Mouse (Mus musculus) bone marrow, adult 2 months (tissue): ENCODE measurements around the gene Gm10282. TPM values are rescaled to one million over a fixed set of nuclear protein-coding genes. Genes with fewer than 3 reads are reported as not detected.

ENCODE experiments used
- H3K27ac ChIP-seq: fragments of 200-500 bp; 2 replicates; pipeline ENCODE4 v1.5.1; 2012; ENCODE audit warnings: low read depth, mild to moderate bottlenecking, control low read depth, inconsistent platforms, low read length; ENCODE audit not compliant: control insufficient read depth, poor library complexity, insufficient read depth
- H3K4me1 ChIP-seq: fragments of 200-500 bp; 2 replicates; pipeline ENCODE4 v1.6.1; 2011; ENCODE audit warnings: low read length; ENCODE audit not compliant: control insufficient read depth, insufficient read depth
- H3K4me3 ChIP-seq: fragments of 200-500 bp; replicated peaks from 2 replicates; pipeline ENCODE3; 2011; ENCODE audit warnings: mild to moderate bottlenecking, low read depth, low read length, control low read depth; ENCODE audit not compliant: control insufficient read depth
- CTCF ChIP-seq: fragments of 200-500 bp; IDR thresholded peaks from 2 replicates; pipeline ENCODE4 v1.5.1; 2011; ENCODE audit warnings: low read length, control low read depth; ENCODE audit not compliant: control insufficient read depth, insufficient read depth
- POLR2A ChIP-seq: fragments of 200-500 bp; IDR thresholded peaks from 2 replicates; pipeline ENCODE4 v1.6.1; 2011; ENCODE audit warnings: low read depth, mild to moderate bottlenecking, control low read depth, low read length, borderline replicate concordance; ENCODE audit not compliant: control insufficient read depth
- WGBS: fragments of 180-500 bp; shearing (Covaris S2); methylation state at CpG from one replicate; pipeline ENCODE4 v1.1.7; 2018; 5-methylcytosine and 5-hydroxymethylcytosine counted together
- polyA plus RNA-seq: library from polyadenylated mRNA; stranded (reverse); fragments of >200 nt; gene quantifications from 2 replicates; pipeline ENCODE4 v1.2.4, GENCODE M21; 2011; ENCODE audit warnings: low replicate concordance; ENCODE audit not compliant: missing spikeins, insufficient read depth, insufficient read length

The Gm10282 gene
- polyA plus RNA-seq, 1 experiment: 1,002 TPM

DNA sequence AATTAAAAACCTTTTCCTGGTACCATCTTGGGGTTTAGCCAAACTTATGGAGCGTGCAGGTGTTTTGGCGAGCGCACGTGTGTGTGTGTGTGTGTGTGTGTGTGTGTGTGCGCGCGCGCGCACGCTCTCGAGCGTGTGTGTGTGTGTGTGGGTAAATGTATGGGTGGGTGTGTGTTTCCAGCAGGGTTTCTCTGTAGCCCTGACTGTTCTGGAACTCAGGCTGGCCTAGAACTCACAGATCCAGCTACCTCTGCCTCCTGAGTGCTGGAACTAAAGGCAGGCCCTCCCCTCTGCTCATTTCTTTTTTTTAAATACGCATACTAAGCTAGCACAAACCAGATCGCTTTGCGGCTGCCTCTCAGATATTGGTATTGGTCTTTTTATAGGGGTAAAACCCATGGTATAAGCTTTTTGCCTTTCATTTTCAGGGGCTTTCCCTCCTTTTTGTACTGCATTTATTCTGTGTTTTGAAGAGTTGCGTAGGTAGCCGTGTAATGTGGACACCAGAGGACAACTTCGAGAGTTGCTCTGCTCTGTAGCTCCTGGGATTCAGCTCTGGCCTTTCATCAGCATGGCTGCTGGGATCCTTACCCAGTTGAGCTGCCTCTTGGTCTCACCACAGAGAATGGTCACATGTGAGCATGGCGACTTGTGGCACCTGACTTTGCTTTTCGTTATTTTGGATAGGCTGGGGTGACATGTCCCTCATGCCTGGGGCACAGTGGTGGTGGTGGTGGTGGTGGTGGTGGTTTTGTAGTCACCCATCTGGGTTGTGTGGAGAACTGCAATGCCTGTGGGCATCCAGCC is 16.8 kb upstream of the Gm10282 start:
- TF ChIP-seq CTCF (no peak), POLR2A (no peak)
- peaks cover 7% of the 10 kb centered on the region for H3K4me1 ChIP-seq
- peak overlapping the region; percentile 73 for H3K4me3 ChIP-seq
- H3K27ac ChIP-seq: peak overlapping the region; percentile 83
- 74% methylated on average over 20 of the region's 20 CpGs for WGBS

- H3K4me1 ChIP-seq: peaks cover 7% of the 10 kb centered on the region
- WGBS: 76% methylated on average over 25 of the region's 25 CpGs
- TF ChIP-seq POLR2A (peak; percentile 38; the same call in 1 of the 2 replicates), CTCF (no peak)
- H3K4me3 ChIP-seq: peak overlapping the region; percentile 99
- H3K27ac ChIP-seq: peak overlapping the region; percentile 97
Measured at GRCm38 (mm10) chr8:72320803-72321583, 15.9 kb upstream of the Gm10282 start.

DNA sequence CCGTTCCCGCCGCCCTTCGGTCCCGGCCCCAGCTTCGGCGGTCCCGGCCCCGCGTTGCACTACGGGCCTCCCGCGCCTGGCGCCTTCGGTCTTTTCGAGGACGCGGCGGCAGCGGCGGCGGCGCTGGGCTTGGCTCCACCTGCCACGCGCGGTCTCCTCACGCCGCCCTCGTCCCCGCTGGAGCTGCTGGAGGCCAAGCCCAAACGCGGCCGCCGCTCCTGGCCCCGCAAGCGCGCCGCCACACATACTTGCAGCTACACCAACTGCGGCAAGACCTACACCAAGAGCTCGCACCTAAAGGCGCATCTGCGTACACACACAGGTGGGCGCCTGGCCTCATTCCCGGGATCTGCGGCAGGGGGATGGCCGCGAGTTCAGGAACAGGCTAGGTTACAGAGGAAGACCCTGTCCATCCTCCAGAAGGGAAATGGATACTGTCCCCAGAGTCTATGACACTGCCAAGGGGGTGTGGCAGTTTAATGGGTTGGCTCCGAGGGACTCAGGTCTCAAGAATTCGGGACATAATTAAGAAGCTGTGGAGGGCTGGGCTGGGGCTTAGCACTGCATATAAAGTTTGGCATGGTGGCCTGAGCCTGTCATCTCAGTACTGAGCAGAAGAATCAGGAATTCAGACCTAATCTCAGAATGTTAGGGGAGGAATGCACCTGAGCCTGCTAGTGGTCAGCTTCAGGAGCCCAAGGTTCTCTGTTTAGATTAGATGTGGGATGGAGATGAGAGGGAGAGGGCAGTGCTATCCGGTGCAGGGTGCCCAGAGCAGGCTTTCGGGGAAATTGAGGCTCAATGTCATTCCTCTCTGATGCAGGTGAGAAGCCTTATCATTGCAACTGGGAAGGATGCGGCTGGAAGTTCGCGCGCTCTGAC is 15.1 kb upstream of the Gm10282 start:
- Histone ChIP-seq H3K4me3 (peak overlapping the region; percentile 99), H3K27ac (peak overlapping the region; percentile 97), H3K4me1 (peaks cover 7% of the 10 kb centered on the region)
- WGBS: 16% methylated on average over 55 of the region's 55 CpGs
- TF ChIP-seq CTCF: no peak
- TF ChIP-seq POLR2A: no peak

GRCm38 (mm10) chr8:72319397-72319796 is 14.3 kb upstream of the Gm10282 start:
- peaks cover 7% of the 10 kb centered on the region for H3K4me1 ChIP-seq
- peak overlapping the region; percentile 99 for H3K4me3 ChIP-seq
- H3K27ac ChIP-seq: peak overlapping the region; percentile 97
- WGBS: 2% methylated on average over 48 of the region's 48 CpGs
- no peak for TF ChIP-seq CTCF
- no peak for TF ChIP-seq POLR2A

GRCm38 (mm10) chr8:72318801-72319322 is 13.8 kb upstream of the Gm10282 start, which contains the start of gene Klf2:
Gene Klf2 (plus strand): TSS chr8:72319033.
- WGBS: under 1% methylated on average over 46 of the region's 46 CpGs
- H3K4me3 ChIP-seq: peak within 1 kb of the TSS; percentile 99
- H3K4me1 ChIP-seq: peaks cover 7% of the 10 kb centered on the region
- H3K27ac ChIP-seq: peak within 1 kb of the TSS; percentile 97
- no peak for TF ChIP-seq CTCF
- peak; percentile 100 for TF ChIP-seq POLR2A

GRCm38 (mm10) chr8:72317741-72318301 is 12.8 kb upstream of the Gm10282 start:
- WGBS: 46% methylated on average over 5 of the region's 5 CpGs
- Histone ChIP-seq H3K27ac (peak overlapping the region; percentile 88; the same call in 1 of the 2 replicates), H3K4me3 (peak overlapping the region; percentile 17), H3K4me1 (peaks cover 7% of the 10 kb centered on the region)
- no peak for TF ChIP-seq CTCF
- no peak for TF ChIP-seq POLR2A

DNA sequence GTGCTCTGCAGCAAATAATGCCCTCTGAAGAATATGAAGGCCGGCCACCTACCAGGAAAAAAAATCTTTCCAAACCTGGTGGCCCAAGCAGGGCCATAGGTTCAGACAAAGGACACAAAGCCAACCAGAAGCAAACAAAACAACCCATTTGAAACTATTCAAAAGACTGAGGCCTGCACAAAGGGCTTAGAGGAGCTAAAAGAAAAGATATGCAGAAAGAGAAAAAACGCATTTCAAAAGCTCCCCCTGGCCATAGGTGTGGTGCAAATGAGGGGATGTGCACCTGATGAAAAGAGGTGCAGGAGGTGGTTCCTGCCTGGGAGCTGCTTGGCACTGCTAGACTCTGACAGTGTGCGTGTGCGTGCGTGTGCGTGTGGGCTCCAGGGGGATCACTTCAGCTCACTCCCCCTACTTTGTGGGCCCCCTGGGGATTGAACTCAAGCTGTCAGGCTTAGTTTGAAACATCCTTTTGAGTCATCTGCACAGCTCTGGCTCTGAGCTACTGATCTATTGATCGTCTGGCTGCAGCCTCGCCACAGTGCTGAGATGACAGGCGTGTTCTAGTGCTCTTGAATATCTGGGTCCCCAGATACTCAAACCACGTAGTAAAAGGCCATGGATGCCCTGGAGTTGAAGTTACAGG is 11.1 kb upstream of the Gm10282 start:
- Histone ChIP-seq H3K27ac (no peak overlapping the region), H3K4me1 (peaks cover 7% of the 10 kb centered on the region), H3K4me3 (no peak overlapping the region)
- TF ChIP-seq CTCF (no peak), POLR2A (no peak)
- WGBS: 81% methylated on average over 10 of the region's 10 CpGs
